Mouse (Mus musculus) hindbrain, postnatal 0 days (tissue): ENCODE measurements around the gene Yap1. TPM values are rescaled to one million over a fixed set of nuclear protein-coding genes. Genes with fewer than 3 reads are reported as not detected.
"Not testable (repeated sequence)": the region's sequence is repeated elsewhere in the genome, so short reads cannot be mapped to it uniquely, and the experiment has no call there.

Experiments
- ATAC-seq: fragments of 200-750 bp; cut with Nextera tagmentation; 2 replicates; pipeline ENCODE4 v1.8.0; 2017; ENCODE audit warnings: mild to moderate bottlenecking, moderate TSS enrichment, moderate library complexity
- DNase-seq: peaks from one replicate; pipeline ENCODE4 v3.0.0-alpha.2; 2015; ENCODE audit warnings: low spot score
- H3K27ac ChIP-seq: fragments of 300-500 bp; sonication (generic); 2 replicates; pipeline ENCODE4 v1.5.1; 2014; ENCODE audit warnings: mild to moderate bottlenecking
- H3K27me3 ChIP-seq: fragments of 300-500 bp; sonication (generic); 2 replicates; pipeline ENCODE4 v1.6.1; 2014; ENCODE audit warnings: low read length, mixed read lengths; ENCODE audit not compliant: insufficient read depth
- H3K36me3 ChIP-seq: fragments of 300-500 bp; sonication (generic); 2 replicates; pipeline ENCODE4 v1.6.1; 2014; ENCODE audit warnings: low read length, mixed read lengths; ENCODE audit not compliant: insufficient read depth
- H3K4me1 ChIP-seq: fragments of 300-500 bp; sonication (generic); 2 replicates; pipeline ENCODE4 v1.6.1; 2014; ENCODE audit warnings: antibody characterized with exemption, low read length, mixed read lengths; ENCODE audit not compliant: insufficient read depth
- H3K4me2 ChIP-seq: fragments of 300-500 bp; sonication (generic); 2 replicates; pipeline ENCODE4 v1.6.1; 2014; ENCODE audit warnings: low read depth, mild to moderate bottlenecking, low read length, moderate library complexity, mixed read lengths
- H3K4me3 ChIP-seq: fragments of 300-500 bp; sonication (generic); 2 replicates; pipeline ENCODE4 v1.5.1; 2014; ENCODE audit warnings: low read length
- H3K9ac ChIP-seq: fragments of 300-500 bp; sonication (generic); replicated peaks from 2 replicates; pipeline ENCODE4 v1.6.1; 2014; ENCODE audit warnings: mild to moderate bottlenecking, low read length, moderate library complexity, mixed read lengths
- H3K9me3 ChIP-seq: fragments of 300-500 bp; sonication (generic); 2 replicates; pipeline ENCODE4 v1.6.1; 2016; ENCODE audit warnings: low read length, mixed read lengths
- CTCF ChIP-seq: IDR thresholded peaks from 2 replicates; pipeline ENCODE4 v1.5.1; 2016; ENCODE audit warnings: antibody characterized with exemption, control low read depth, low read depth
- WGBS: fragments of 180-500 bp; shearing (Covaris S2); extraction: QIAGEN DNeasy Blood & Tissue Kit; methylation state at CpG from one replicate; pipeline ENCODE4 v1.1.7; 2014; 5-methylcytosine and 5-hydroxymethylcytosine counted together
- polyA plus RNA-seq: library from polyadenylated mRNA; unstranded; fragments of >200 nt; fragmentation: Nextera tagmentation; extraction: Ambion mirVana; gene quantifications from 2 replicates; pipeline ENCODE4 v1.2.1, GENCODE M21; 2015
- total RNA-seq: library from RNA; depleted of rRNA; stranded (reverse); fragments of >200 nt; gene quantifications from 2 replicates; pipeline ENCODE4 v1.2.3, GENCODE M21; 2014

Yap1 gene
- total and polyA plus RNA-seq, 2 experiments from 2014 or later, result 6.3 to 22.2 TPM

GRCm38 (mm10) chr9:7903825-7904224 is 100.6 kb downstream of the Yap1 start:
- ATAC-seq, result no peak

GRCm38 (mm10) chr9:7903262-7903661 is 101.1 kb downstream of the Yap1 start:
- H3K4me1 ChIP-seq, result no peaks in the 10 kb centered on the region
- no peak overlapping the region for H3K27ac ChIP-seq
- H3K4me2 ChIP-seq, result no peak overlapping the region
- no peak for ATAC-seq
- WGBS, result 85% methylated on average over 2 of the region's 2 CpGs
- no peak overlapping the region for H3K9ac ChIP-seq
- no peak for DNase-seq
- H3K36me3 ChIP-seq, result no peaks in the 10 kb centered on the region
- no peak overlapping the region for H3K4me3 ChIP-seq
- H3K9me3 ChIP-seq, result no peaks in the 10 kb centered on the region
- no peak for TF ChIP-seq CTCF
- H3K27me3 ChIP-seq, result no peaks in the 10 kb centered on the region

More at GRCm38 (mm10) chr9:7903825-7904224, 100.6 kb downstream of the Yap1 start:
- Histone ChIP-seq H3K27ac (no peak overlapping the region), H3K4me1 (no peaks in the 10 kb centered on the region), H3K9me3 (no peaks in the 10 kb centered on the region), H3K36me3 (no peaks in the 10 kb centered on the region), H3K27me3 (no peaks in the 10 kb centered on the region), H3K4me2 (no peak overlapping the region), H3K9ac (no peak overlapping the region), H3K4me3 (no peak overlapping the region)
- DNase-seq, result no peak
- no peak for TF ChIP-seq CTCF
- WGBS, result 85% methylated on average over 5 of the region's 5 CpGs

- Histone ChIP-seq H3K4me2 (no peak overlapping the region), H3K4me3 (no peak overlapping the region), H3K4me1 (no peaks in the 10 kb centered on the region), H3K9ac (no peak overlapping the region), H3K27me3 (no peaks in the 10 kb centered on the region), H3K36me3 (no peaks in the 10 kb centered on the region), H3K27ac (no peak overlapping the region), H3K9me3 (no peaks in the 10 kb centered on the region)
- WGBS, result 59% methylated on average over 7 of the region's 7 CpGs
- peak; percentile 4 for DNase-seq
- no peak for TF ChIP-seq CTCF
- peak; percentile 62; the same call in 1 of the 2 replicates for ATAC-seq
Observed at GRCm38 (mm10) chr9:7902311-7902710, 102.1 kb downstream of the Yap1 start.

- DNase-seq, result no peak
- 93% methylated on average over 8 of the region's 8 CpGs for WGBS
Observed at GRCm38 (mm10) chr9:7900965-7901364, 103.4 kb downstream of the Yap1 start.

GRCm38 (mm10) chr9:7897502-7897901 is 106.9 kb downstream of the Yap1 start:
- TF ChIP-seq CTCF, result peak; percentile 88
- Histone ChIP-seq H3K36me3 (no peaks in the 10 kb centered on the region), H3K9ac (no peak overlapping the region), H3K9me3 (no peaks in the 10 kb centered on the region), H3K4me3 (no peak overlapping the region), H3K27ac (no peak overlapping the region), H3K4me1 (no peaks in the 10 kb centered on the region), H3K4me2 (no peak overlapping the region), H3K27me3 (no peaks in the 10 kb centered on the region)
- WGBS, result 2% methylated on average over 3 of the region's 3 CpGs
- peak; percentile 69 for DNase-seq
- peak; percentile 90 for ATAC-seq

More at GRCm38 (mm10) chr9:7900965-7901364, 103.4 kb downstream of the Yap1 start:
- H3K4me3 ChIP-seq, result no peak overlapping the region
- H3K27me3 ChIP-seq, result no peaks in the 10 kb centered on the region
- no peaks in the 10 kb centered on the region for H3K36me3 ChIP-seq
- H3K4me2 ChIP-seq, result no peak overlapping the region
- TF ChIP-seq CTCF, result no peak
- no peak overlapping the region for H3K27ac ChIP-seq
- ATAC-seq, result no peak
- H3K4me1 ChIP-seq, result no peaks in the 10 kb centered on the region
- H3K9ac ChIP-seq, result no peak overlapping the region
- no peaks in the 10 kb centered on the region for H3K9me3 ChIP-seq

- not testable (repeated sequence) for H3K4me3 ChIP-seq
Observed at GRCm38 (mm10) chr9:7891796-7892195, 112.6 kb downstream of the Yap1 start.

GRCm38 (mm10) chr9:7891177-7891576 is 113.2 kb downstream of the Yap1 start:
- Histone ChIP-seq H3K27ac (no peak overlapping the region), H3K9me3 (no peaks in the 10 kb centered on the region), H3K4me3 (no peak overlapping the region), H3K27me3 (no peaks in the 10 kb centered on the region), H3K36me3 (no peaks in the 10 kb centered on the region), H3K4me2 (no peak overlapping the region), H3K4me1 (no peaks in the 10 kb centered on the region), H3K9ac (no peak overlapping the region)
- ATAC-seq (no peak), DNase-seq (no peak)
- WGBS, result 78% methylated on average over 1 of the region's 1 CpGs
- TF ChIP-seq CTCF, result no peak

More at GRCm38 (mm10) chr9:7891796-7892195, 112.6 kb downstream of the Yap1 start:
- not testable (repeated sequence) for H3K4me2 ChIP-seq, H3K27ac ChIP-seq, H3K9ac ChIP-seq, H3K27me3 ChIP-seq, H3K9me3 ChIP-seq, H3K4me1 ChIP-seq, ATAC-seq, DNase-seq, H3K36me3 ChIP-seq
- 97% methylated on average over 1 of the region's 1 CpGs for WGBS
